Mouse (Mus musculus) heart, embryonic 13.5 days (tissue): ENCODE data around the gene Cmtm2b. TPM values are rescaled to one million over a fixed set of nuclear protein-coding genes. Genes with fewer than 3 reads are reported as not detected.

Experiments used
- ATAC-seq: fragments of 200-750 bp; cut with Nextera tagmentation; 2 replicates; pipeline ENCODE4 v1.8.0; 2017; ENCODE audit warnings: moderate TSS enrichment; ENCODE audit not compliant: insufficient number of reproducible peaks, low FRiP score, low TSS enrichment; ENCODE audit errors: extremely low read depth
- H3K27ac ChIP-seq: fragments of 300-500 bp; sonication (generic); replicated peaks from 2 replicates; pipeline ENCODE4 v1.5.1; 2015; ENCODE audit warnings: moderate library complexity, mild to moderate bottlenecking, inconsistent platforms
- H3K27me3 ChIP-seq: fragments of 300-500 bp; sonication (generic); replicated peaks from 2 replicates; pipeline ENCODE4 v1.6.1; 2015; ENCODE audit warnings: mild to moderate bottlenecking, inconsistent platforms
- H3K36me3 ChIP-seq: fragments of 300-500 bp; sonication (generic); 2 replicates; pipeline ENCODE4 v1.6.1; 2015; ENCODE audit warnings: mild to moderate bottlenecking, inconsistent platforms
- H3K4me1 ChIP-seq: fragments of 300-500 bp; sonication (generic); 2 replicates; pipeline ENCODE4 v1.6.1; 2015; ENCODE audit warnings: inconsistent platforms
- H3K4me2 ChIP-seq: fragments of 300-500 bp; sonication (generic); 2 replicates; pipeline ENCODE4 v1.6.1; 2015; ENCODE audit warnings: inconsistent platforms, mild to moderate bottlenecking, moderate library complexity
- H3K4me3 ChIP-seq: fragments of 300-500 bp; sonication (generic); 2 replicates; pipeline ENCODE4 v1.5.1; 2015; ENCODE audit warnings: moderate library complexity, mild to moderate bottlenecking, inconsistent platforms
- H3K9ac ChIP-seq: fragments of 300-500 bp; sonication (generic); 2 replicates; pipeline ENCODE4 v1.6.1; 2015; ENCODE audit warnings: inconsistent platforms, mild to moderate bottlenecking, moderate library complexity
- H3K9me3 ChIP-seq: fragments of 300-500 bp; sonication (generic); 2 replicates; pipeline ENCODE4 v1.6.1; 2016; ENCODE audit warnings: inconsistent platforms
- WGBS: fragments of 180-500 bp; shearing (Covaris S2); methylation state at CpG from one replicate; pipeline ENCODE4 v1.1.7; 2015; ENCODE audit warnings: mixed read lengths; 5-methylcytosine and 5-hydroxymethylcytosine counted together
- polyA plus RNA-seq: library from polyadenylated mRNA; unstranded; fragments of >200 nt; fragmentation: Nextera tagmentation; extraction: Ambion mirVana; gene quantifications from 2 replicates; pipeline ENCODE4 v1.2.1, GENCODE M21; 2015

The Cmtm2b gene
- polyA plus RNA-seq, 1 experiment from 2014 or later: not detected

GRCm38 (mm10) chr8:104370071-104370470, 48.0 kb downstream of the Cmtm2b start:
- ATAC-seq: no peak

GRCm38 (mm10) chr8:104371121-104371520, 49.1 kb downstream of the Cmtm2b start:
- H3K4me3 ChIP-seq: no peak overlapping the region
- 83% methylated on average over 6 of the region's 6 CpGs for WGBS
- H3K4me2 ChIP-seq: no peak overlapping the region
- H3K4me1 ChIP-seq: peaks cover 47% of the 10 kb centered on the region
- no peaks in the 10 kb centered on the region for H3K9me3 ChIP-seq
- H3K36me3 ChIP-seq: peaks cover 4% of the 10 kb centered on the region; the same call in 1 of the 2 replicates
- no peak for ATAC-seq
- no peaks in the 10 kb centered on the region for H3K27me3 ChIP-seq
- no peak overlapping the region for H3K27ac ChIP-seq
- H3K9ac ChIP-seq: no peak overlapping the region

More at GRCm38 (mm10) chr8:104370071-104370470, 48.0 kb downstream of the Cmtm2b start:
- Histone ChIP-seq H3K9ac (no peak overlapping the region), H3K27ac (no peak overlapping the region), H3K4me1 (peaks cover 37% of the 10 kb centered on the region), H3K27me3 (no peaks in the 10 kb centered on the region), H3K36me3 (peaks cover 4% of the 10 kb centered on the region; the same call in 1 of the 2 replicates), H3K9me3 (no peaks in the 10 kb centered on the region), H3K4me2 (no peak overlapping the region), H3K4me3 (no peak overlapping the region)
- 69% methylated on average over 6 of the region's 6 CpGs for WGBS

- H3K36me3 ChIP-seq: peaks cover 4% of the 10 kb centered on the region; the same call in 1 of the 2 replicates
- H3K27me3 ChIP-seq: no peaks in the 10 kb centered on the region
- peaks cover 39% of the 10 kb centered on the region for H3K4me1 ChIP-seq
- H3K9me3 ChIP-seq: no peaks in the 10 kb centered on the region
- H3K27ac ChIP-seq: peak overlapping the region; percentile 87; the same call in 1 of the 2 replicates
- no peak for ATAC-seq
- H3K4me2 ChIP-seq: no peak overlapping the region
- H3K4me3 ChIP-seq: no peak overlapping the region
- H3K9ac ChIP-seq: no peak overlapping the region
- 73% methylated on average over 11 of the region's 11 CpGs for WGBS
Measured at GRCm38 (mm10) chr8:104373779-104374178, 51.7 kb downstream of the Cmtm2b start.

- no peak for ATAC-seq
- peak overlapping the region; percentile 87; the same call in 1 of the 2 replicates for H3K27ac ChIP-seq
- 70% methylated on average over 11 of the region's 11 CpGs for WGBS
Measured at GRCm38 (mm10) chr8:104374269-104374668, 52.2 kb downstream of the Cmtm2b start.

GRCm38 (mm10) chr8:104374864-104375846, 53.1 kb downstream of the Cmtm2b start:
- Histone ChIP-seq H3K4me2 (peak overlapping the region; percentile 46), H3K27me3 (no peaks in the 10 kb centered on the region), H3K4me3 (no peak overlapping the region), H3K9me3 (no peaks in the 10 kb centered on the region), H3K27ac (peak overlapping the region; percentile 87), H3K4me1 (peaks cover 35% of the 10 kb centered on the region), H3K9ac (peak overlapping the region; percentile 52; the same call in 1 of the 2 replicates), H3K36me3 (peaks cover 4% of the 10 kb centered on the region; the same call in 1 of the 2 replicates)
- ATAC-seq: no peak; the same call in 1 of the 2 replicates
- WGBS: 31% methylated on average over 14 of the region's 14 CpGs

More at GRCm38 (mm10) chr8:104374269-104374668, 52.2 kb downstream of the Cmtm2b start:
- Histone ChIP-seq H3K4me3 (no peak overlapping the region), H3K9ac (no peak overlapping the region), H3K9me3 (no peaks in the 10 kb centered on the region), H3K36me3 (peaks cover 4% of the 10 kb centered on the region; the same call in 1 of the 2 replicates), H3K4me1 (peaks cover 40% of the 10 kb centered on the region), H3K4me2 (no peak overlapping the region), H3K27me3 (no peaks in the 10 kb centered on the region)

GRCm38 (mm10) chr8:104375959-104376358, 53.9 kb downstream of the Cmtm2b start:
- H3K4me3 ChIP-seq: no peak overlapping the region
- H3K4me2 ChIP-seq: peak overlapping the region; percentile 46; the same call in 1 of the 2 replicates
- H3K4me1 ChIP-seq: peaks cover 41% of the 10 kb centered on the region
- WGBS: 57% methylated on average over 5 of the region's 5 CpGs
- ATAC-seq: no peak
- H3K27me3 ChIP-seq: no peaks in the 10 kb centered on the region
- peaks cover 4% of the 10 kb centered on the region; the same call in 1 of the 2 replicates for H3K36me3 ChIP-seq
- H3K27ac ChIP-seq: peak overlapping the region; percentile 87
- H3K9ac ChIP-seq: peak overlapping the region; percentile 51; the same call in 1 of the 2 replicates
- H3K9me3 ChIP-seq: no peaks in the 10 kb centered on the region

- no peak overlapping the region for H3K4me3 ChIP-seq
- no peak overlapping the region for H3K4me2 ChIP-seq
- 72% methylated on average over 11 of the region's 11 CpGs for WGBS
- no peaks in the 10 kb centered on the region for H3K9me3 ChIP-seq
- H3K27me3 ChIP-seq: no peaks in the 10 kb centered on the region
- H3K27ac ChIP-seq: no peak overlapping the region
- H3K4me1 ChIP-seq: peaks cover 41% of the 10 kb centered on the region
- no peak overlapping the region for H3K9ac ChIP-seq
- ATAC-seq: no peak
- H3K36me3 ChIP-seq: no peaks in the 10 kb centered on the region
Measured at GRCm38 (mm10) chr8:104376669-104377068, 54.6 kb downstream of the Cmtm2b start.

GRCm38 (mm10) chr8:104379301-104379836, 57.3 kb downstream of the Cmtm2b start:
- H3K9me3 ChIP-seq: no peaks in the 10 kb centered on the region
- H3K36me3 ChIP-seq: no peaks in the 10 kb centered on the region
- ATAC-seq: no peak
- 67% methylated on average over 10 of the region's 10 CpGs for WGBS
- no peak overlapping the region for H3K27ac ChIP-seq
- H3K4me3 ChIP-seq: no peak overlapping the region
- H3K4me1 ChIP-seq: peaks cover 57% of the 10 kb centered on the region
- H3K27me3 ChIP-seq: no peaks in the 10 kb centered on the region
- H3K9ac ChIP-seq: no peak overlapping the region
- H3K4me2 ChIP-seq: no peak overlapping the region

GRCm38 (mm10) chr8:104380269-104380668, 58.2 kb downstream of the Cmtm2b start:
- 71% methylated on average over 7 of the region's 7 CpGs for WGBS
- no peak overlapping the region for H3K27ac ChIP-seq
- no peak overlapping the region for H3K9ac ChIP-seq
- H3K4me2 ChIP-seq: no peak overlapping the region
- H3K9me3 ChIP-seq: no peaks in the 10 kb centered on the region
- ATAC-seq: no peak
- H3K36me3 ChIP-seq: no peaks in the 10 kb centered on the region
- H3K4me1 ChIP-seq: peaks cover 49% of the 10 kb centered on the region
- H3K4me3 ChIP-seq: no peak overlapping the region
- H3K27me3 ChIP-seq: no peaks in the 10 kb centered on the region
